Mouse (Mus musculus) G1E (cell line): ENCODE measurements around the gene Acvrl1. TPM values are rescaled to one million over a fixed set of nuclear protein-coding genes. Genes with fewer than 3 reads are reported as not detected.

Experiments
- ATAC-seq: 2 replicates; pipeline ENCODE4 v1.8.0; 2016; ENCODE audit warnings: mild to moderate bottlenecking; ENCODE audit not compliant: insufficient number of reproducible peaks, poor library complexity, low FRiP score, severe bottlenecking; ENCODE audit errors: extremely low read depth
- DNase-seq: peaks from one replicate; pipeline ENCODE4 v3.0.0; 2012; ENCODE audit warnings: low spot score
- H3K27me3 ChIP-seq: 2 replicates; pipeline ENCODE4 v1.6.1; 2012; ENCODE audit warnings: mild to moderate bottlenecking, low read length, inconsistent platforms; ENCODE audit not compliant: insufficient read depth
- H3K36me3 ChIP-seq: replicated peaks from 2 replicates; pipeline ENCODE3; 2012; ENCODE audit warnings: mild to moderate bottlenecking, inconsistent platforms
- H3K4me1 ChIP-seq: 2 replicates; pipeline ENCODE4 v1.6.1; 2012; ENCODE audit warnings: low read depth, low read length, inconsistent platforms, mixed read lengths; ENCODE audit not compliant: insufficient read depth
- H3K4me3 ChIP-seq: 2 replicates; pipeline ENCODE4 v1.5.1; 2012; ENCODE audit warnings: low read depth, mild to moderate bottlenecking, inconsistent platforms, low read length, moderate library complexity, mixed read lengths
- H3K9me3 ChIP-seq: replicated peaks from 2 replicates; pipeline ENCODE4 v1.6.1; 2012; ENCODE audit warnings: inconsistent platforms
- CTCF ChIP-seq: IDR thresholded peaks from 2 replicates; pipeline ENCODE4 v1.5.1; 2012; ENCODE audit warnings: low read depth, low read length, inconsistent platforms, mixed read lengths
- GATA1 ChIP-seq: IDR thresholded peaks from 2 replicates; pipeline ENCODE4 v1.6.1; 2012; ENCODE audit warnings: borderline replicate concordance, low read length, inconsistent platforms, mixed read lengths
- GATA2 ChIP-seq: IDR thresholded peaks from 2 replicates; pipeline ENCODE4 v1.6.1; 2012; ENCODE audit warnings: low read depth, low read length, inconsistent platforms, borderline replicate concordance
- POLR2AphosphoS5 ChIP-seq: IDR thresholded peaks from 2 replicates; pipeline ENCODE4 v1.6.1; 2012; ENCODE audit warnings: low read depth, low read length, inconsistent platforms; ENCODE audit not compliant: insufficient replicate concordance
- TAL1 ChIP-seq: conservative IDR thresholded peaks from 2 replicates; pipeline ENCODE4 v1.6.1; 2012; ENCODE audit warnings: low read depth, low read length, inconsistent platforms, mixed read lengths
- polyA plus RNA-seq: library from polyadenylated mRNA; stranded (reverse); fragments of >175 nt; gene quantifications from 2 replicates; pipeline ENCODE4 v1.2.3, GENCODE M21; 2012
- total RNA-seq, 2 experiments: library from RNA; stranded (forward) in 1 of 2; stranded (reverse) in 1 of 2; fragments of 200-1000 nt in 1 of 2; fragments of >200 nt in 1 of 2; fragmentation: Nextera tagmentation in 1 of 2; gene quantifications; 2 replicates each; pipeline ENCODE4 v1.2.3; 2014 to 2017

Acvrl1 gene
- total and polyA plus RNA-seq, 3 experiments, result 0.02 to 0.60 TPM; not detected in 1

DNA sequence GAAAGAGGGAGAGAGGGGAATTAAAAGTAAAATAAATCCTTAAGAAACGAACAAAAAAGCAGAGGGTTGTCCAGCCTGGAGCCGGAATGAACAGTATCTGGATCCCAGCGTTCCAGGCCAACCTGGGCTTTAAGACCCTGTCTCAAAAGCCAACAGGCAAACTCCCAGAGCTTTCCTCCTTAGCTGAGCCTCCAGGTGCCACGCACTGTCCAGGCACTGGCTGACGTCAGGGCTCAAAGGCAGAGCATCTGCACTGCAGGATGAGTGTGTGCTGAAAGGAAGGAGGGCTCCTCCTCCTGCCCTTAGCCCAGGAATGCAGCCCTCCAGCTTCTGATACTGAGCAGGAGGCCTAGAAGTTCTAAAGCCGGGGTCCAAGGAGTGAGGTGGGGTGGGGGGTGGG is 34.3 kb upstream of the Acvrl1 start:
- H3K36me3 ChIP-seq, result no peaks in the 10 kb centered on the region
- no peaks in the 10 kb centered on the region for H3K27me3 ChIP-seq
- DNase-seq (no peak), ATAC-seq (no peak)
- peaks cover 91% of the 10 kb centered on the region for H3K9me3 ChIP-seq
- H3K4me3 ChIP-seq, result no peak overlapping the region
- H3K4me1 ChIP-seq, result no peaks in the 10 kb centered on the region
- no peak for TF ChIP-seq GATA2
- TF ChIP-seq TAL1, result no peak
- TF ChIP-seq GATA1, result no peak
- TF ChIP-seq POLR2AphosphoS5, result no peak
- TF ChIP-seq CTCF, result no peak

DNA sequence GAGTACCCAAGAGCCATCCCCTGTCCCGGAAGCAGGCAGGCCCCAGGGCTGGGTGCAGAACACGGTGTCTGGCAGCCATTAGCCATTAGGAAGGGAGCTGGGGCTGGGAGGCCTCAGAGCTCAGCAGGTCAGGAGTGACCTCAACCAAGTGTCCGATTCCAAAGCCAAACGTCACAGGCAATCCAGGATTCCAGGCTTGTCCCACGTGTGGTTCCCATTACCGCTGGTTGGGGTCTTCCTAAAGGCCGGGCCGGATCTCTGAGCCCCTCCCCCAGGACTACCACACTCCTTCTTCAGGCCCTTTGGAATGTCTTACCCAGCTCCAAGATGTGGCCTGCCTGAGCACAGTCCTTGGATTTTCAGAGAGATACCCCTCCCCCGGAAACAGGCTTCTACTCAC is 33.3 kb upstream of the Acvrl1 start:
- no peak for DNase-seq
- ATAC-seq, result no peak
- Histone ChIP-seq H3K4me3 (no peak overlapping the region), H3K36me3 (no peaks in the 10 kb centered on the region), H3K9me3 (peaks cover 88% of the 10 kb centered on the region), H3K4me1 (no peaks in the 10 kb centered on the region), H3K27me3 (no peaks in the 10 kb centered on the region)
- TF ChIP-seq GATA1, result no peak
- no peak for TF ChIP-seq CTCF
- no peak for TF ChIP-seq GATA2
- TF ChIP-seq TAL1, result no peak
- no peak for TF ChIP-seq POLR2AphosphoS5

DNA sequence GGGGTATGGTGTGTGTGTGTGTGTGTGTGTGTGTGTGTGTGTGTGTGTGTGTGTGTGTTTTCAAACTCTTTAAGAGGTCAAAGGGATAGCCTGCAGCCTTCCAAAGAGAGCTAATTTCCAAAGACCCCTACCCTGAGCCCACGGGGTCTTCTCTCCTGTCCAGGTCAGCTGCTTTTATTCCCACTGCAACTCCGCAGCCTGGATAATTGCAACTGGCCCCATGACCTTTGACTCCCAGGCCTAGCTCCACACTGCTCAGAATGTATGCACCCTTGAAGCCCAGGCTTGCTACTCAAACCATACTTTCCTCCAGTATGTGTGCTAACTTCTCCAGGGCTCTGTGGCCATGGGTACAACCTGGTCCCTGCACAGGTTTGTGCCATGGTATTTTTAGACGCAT is 32.9 kb upstream of the Acvrl1 start:
- Histone ChIP-seq H3K36me3 (no peaks in the 10 kb centered on the region), H3K9me3 (peaks cover 85% of the 10 kb centered on the region), H3K4me3 (no peak overlapping the region), H3K4me1 (no peaks in the 10 kb centered on the region), H3K27me3 (no peaks in the 10 kb centered on the region)
- ATAC-seq (no peak), DNase-seq (no peak)
- TF ChIP-seq GATA1 (no peak), CTCF (no peak), GATA2 (no peak), POLR2AphosphoS5 (no peak), TAL1 (no peak)

DNA sequence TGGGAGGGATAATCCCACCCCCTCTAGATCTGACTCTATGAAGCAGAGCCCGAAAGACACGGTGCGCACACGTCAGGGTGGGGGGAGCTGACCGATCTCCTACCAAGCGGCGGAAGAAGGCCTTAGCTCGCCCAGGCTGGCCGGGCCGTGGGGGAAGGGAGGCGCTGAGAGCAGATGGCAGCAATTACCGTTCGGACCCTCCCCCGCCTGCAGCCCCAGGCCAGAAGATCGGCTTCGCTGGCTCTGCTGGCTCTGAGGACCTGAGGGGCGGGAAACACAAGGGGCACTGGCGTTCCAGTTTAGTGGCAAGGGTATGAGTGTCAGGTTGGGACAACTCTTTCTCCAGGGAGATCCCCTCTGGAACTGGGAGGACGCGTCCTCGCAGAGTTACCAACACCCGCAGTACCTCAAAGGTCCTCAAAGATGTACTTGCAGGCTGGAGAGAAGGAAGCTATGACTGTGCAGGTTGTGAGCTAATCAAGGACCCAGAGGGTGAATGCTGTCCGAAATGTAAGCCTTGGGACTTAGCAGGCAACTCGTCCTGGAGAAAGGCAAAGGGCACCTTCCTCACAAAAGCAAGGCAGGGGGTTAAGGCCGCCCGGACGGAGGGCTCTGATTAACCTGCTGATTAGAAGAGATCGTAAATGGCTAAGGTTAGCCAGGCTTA is 30.2 kb upstream of the Acvrl1 start:
- Histone ChIP-seq H3K27me3 (no peaks in the 10 kb centered on the region), H3K36me3 (no peaks in the 10 kb centered on the region), H3K4me3 (no peak overlapping the region; the same call in 1 of the 2 replicates), H3K9me3 (peaks cover 80% of the 10 kb centered on the region), H3K4me1 (no peaks in the 10 kb centered on the region)
- no peak for ATAC-seq
- DNase-seq, result no peak
- TF ChIP-seq CTCF (no peak), GATA2 (no peak), GATA1 (no peak), POLR2AphosphoS5 (no peak), TAL1 (no peak)

DNA sequence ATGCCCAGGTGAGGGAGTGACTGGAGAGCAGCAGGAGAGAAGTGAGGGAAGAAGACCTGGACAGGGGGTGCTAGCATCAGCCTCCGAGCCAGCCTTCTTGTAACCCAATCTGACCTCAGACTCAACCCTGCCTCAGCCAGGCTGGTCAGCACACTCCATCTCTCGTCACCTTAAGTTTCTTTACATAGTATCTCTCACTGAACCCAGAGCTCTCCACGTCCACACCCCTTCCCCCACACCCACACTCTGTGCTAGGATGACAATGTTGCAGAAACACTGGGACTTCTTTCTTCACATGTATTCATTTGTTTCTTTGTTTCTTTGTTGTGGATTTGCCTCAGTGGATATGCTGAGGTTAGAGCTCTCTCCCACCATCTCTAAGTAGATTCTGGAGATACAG is 27.3 kb upstream of the Acvrl1 start:
- no peaks in the 10 kb centered on the region for H3K27me3 ChIP-seq
- DNase-seq, result no peak
- no peak overlapping the region for H3K4me3 ChIP-seq
- no peaks in the 10 kb centered on the region for H3K36me3 ChIP-seq
- ATAC-seq, result no peak
- TF ChIP-seq CTCF (no peak), GATA1 (no peak), TAL1 (no peak), GATA2 (no peak), POLR2AphosphoS5 (no peak)
- peaks cover 75% of the 10 kb centered on the region for H3K9me3 ChIP-seq
- no peaks in the 10 kb centered on the region for H3K4me1 ChIP-seq

DNA sequence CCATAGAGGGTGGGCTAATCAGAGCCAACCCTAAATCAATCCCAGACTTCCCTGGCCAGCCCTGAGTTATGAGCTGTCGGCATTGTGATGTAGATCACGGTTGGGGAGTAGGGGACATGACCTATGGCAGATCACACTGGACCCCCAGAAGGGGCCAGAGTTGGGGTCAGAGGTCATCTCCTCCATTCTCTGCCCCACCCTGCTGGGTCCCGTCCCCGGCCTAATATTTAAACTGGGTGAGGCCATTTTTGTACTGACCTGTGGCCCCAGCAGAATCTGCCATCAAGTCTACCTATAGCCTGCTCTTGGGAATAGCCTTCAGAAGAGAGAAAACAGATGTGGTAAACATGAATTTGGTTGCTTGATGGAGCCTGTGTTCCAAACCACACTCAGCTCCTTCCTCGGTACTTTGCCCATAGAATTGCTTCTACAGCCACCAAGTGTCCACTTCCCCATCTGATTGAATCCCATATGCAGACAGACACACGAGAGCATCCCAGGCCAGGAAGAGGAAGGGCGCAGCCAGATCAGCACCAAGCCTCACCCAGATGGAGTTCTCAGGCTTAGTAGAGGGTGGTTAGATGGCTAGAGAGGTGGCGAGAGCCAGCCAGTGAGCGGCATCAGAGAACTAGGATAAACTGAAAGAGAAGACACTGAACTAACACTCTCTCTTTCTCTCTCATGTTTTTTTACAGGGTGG is 24.6 kb upstream of the Acvrl1 start:
- Histone ChIP-seq H3K36me3 (no peaks in the 10 kb centered on the region), H3K27me3 (no peaks in the 10 kb centered on the region), H3K4me3 (no peak overlapping the region), H3K9me3 (peaks cover 73% of the 10 kb centered on the region), H3K4me1 (no peaks in the 10 kb centered on the region)
- ATAC-seq (no peak), DNase-seq (no peak)
- TF ChIP-seq GATA1, result no peak
- TF ChIP-seq TAL1, result no peak
- TF ChIP-seq CTCF, result no peak
- TF ChIP-seq POLR2AphosphoS5, result no peak
- no peak for TF ChIP-seq GATA2
